Mouse (Mus musculus) Patski (cell line): ENCODE results near the gene Gm17490. TPM values are rescaled to one million over a fixed set of nuclear protein-coding genes. Genes with fewer than 3 reads are reported as not detected.
A peak's percentile ranks its signal among the peaks of the same experiment; 100 is the strongest.

Experiments
- ATAC-seq: fragments of 100-300 bp; one replicate; pipeline ENCODE4 v1.8.0; 2021
- CTCF ChIA-PET: fragments of 350-600 bp; sonication (Branson Sonifier 250); formaldehyde crosslinking; loops from one replicate; lab custom pipeline; 2022; ENCODE audit warnings: inconsistent platforms; lab: Charles Lee
- POLR2A ChIA-PET: fragments of 350-600 bp; sonication (Branson Sonifier 250); formaldehyde crosslinking; loops from one replicate; lab custom pipeline; 2022; ENCODE audit warnings: antibody characterized with exemption, inconsistent platforms; lab: Charles Lee
- DNase-seq: peaks from one replicate; pipeline ENCODE4 v3.0.0-alpha.2; 2011; ENCODE audit warnings: low read depth, low spot score
- H3K27me3 ChIP-seq: fragments of 371-371 bp; one replicate; pipeline ENCODE4 v1.5.1; 2021
- CTCF ChIP-seq: fragments of 100-300 bp; IDR thresholded peaks from one replicate; pipeline ENCODE4 v1.5.1; 2021
- in situ Hi-C: fragments of 300-500 bp; cut with MboI; formaldehyde crosslinking; loops from 3 replicates; pipeline ENCODE4 v1.11.1; 2018; ENCODE audit warnings: low pct_unique_long_range_greater_than_20kb, mixed read lengths
- polyA plus RNA-seq: library from polyadenylated mRNA; unstranded; gene quantifications from one replicate; pipeline ENCODE4 v1.2.3, GENCODE M21; 2021

Gene Gm17490
- polyA plus RNA-seq, 1 experiment from 2014 or later: not detected

- ATAC-seq (peak; percentile 98), DNase-seq (peak; percentile 60)
- in situ Hi-C loops: no loop called here
- ChIA-PET CTCF (interaction anchor here (0.6 to 1.8 kb wide), 12 partner anchors 10 to 116 kb away, joined by 3 to 6 read pairs (median 4); no protein-coding TSS in a partner anchor), POLR2A (no interaction called here)
- H3K27me3 ChIP-seq: peaks cover 4% of the 10 kb centered on the region
- TF ChIP-seq CTCF: peak; percentile 100
Observed at GRCm38 (mm10) chr2:11602506-11603489, 23.3 kb downstream of the Gm17490 start.

GRCm38 (mm10) chr2:11601795-11602194, 24.3 kb downstream of the Gm17490 start:
- ATAC-seq (no peak), DNase-seq (no peak)
- no peak for TF ChIP-seq CTCF
- H3K27me3 ChIP-seq: peaks cover 1% of the 10 kb centered on the region
- in situ Hi-C loops: no loop called here
- POLR2A ChIA-PET: no interaction called here
- CTCF ChIA-PET: interaction anchor here (1.3 kb wide), 2 partner anchors 21 to 90 kb away, joined by 3 to 4 read pairs; no protein-coding TSS in a partner anchor

GRCm38 (mm10) chr2:11597906-11598305, 28.2 kb downstream of the Gm17490 start:
- DNase-seq: no peak

GRCm38 (mm10) chr2:11596690-11597089, 29.4 kb downstream of the Gm17490 start:
- no peak for TF ChIP-seq CTCF

More at GRCm38 (mm10) chr2:11597906-11598305, 28.2 kb downstream of the Gm17490 start:
- no peak for TF ChIP-seq CTCF
- ATAC-seq: no peak
- ChIA-PET CTCF (no interaction called here), POLR2A (interaction anchor here (0.5 kb wide), 1 partner anchor 29 kb away, joined by 3 read pairs; no protein-coding TSS in a partner anchor)
- H3K27me3 ChIP-seq: no peaks in the 10 kb centered on the region
- in situ Hi-C loops: no loop called here

GRCm38 (mm10) chr2:11587996-11588395, 38.1 kb downstream of the Gm17490 start:
- CTCF ChIA-PET: interaction anchor here (1.2 kb wide), 1 partner anchor 46 kb away, joined by 4 read pairs; no protein-coding TSS in a partner anchor
- POLR2A ChIA-PET: no interaction called here
- in situ Hi-C loops: no loop called here
- H3K27me3 ChIP-seq: no peaks in the 10 kb centered on the region
- no peak for ATAC-seq
- no peak for DNase-seq
- no peak for TF ChIP-seq CTCF

More at GRCm38 (mm10) chr2:11596690-11597089, 29.4 kb downstream of the Gm17490 start:
- ChIA-PET CTCF (interaction anchor here (1.2 kb wide), 1 partner anchor 14 kb away, joined by 3 read pairs; no protein-coding TSS in a partner anchor), POLR2A (no interaction called here)
- ATAC-seq: peak; percentile 65
- DNase-seq: no peak
- in situ Hi-C loops: no loop called here
- H3K27me3 ChIP-seq: no peaks in the 10 kb centered on the region

GRCm38 (mm10) chr2:11579399-11579798, 46.7 kb downstream of the Gm17490 start:
- no peaks in the 10 kb centered on the region for H3K27me3 ChIP-seq
- no peak for DNase-seq
- in situ Hi-C loops: no loop called here
- CTCF ChIA-PET: interaction anchor here (0.8 kb wide), 1 partner anchor 11 kb away, joined by 3 read pairs; no protein-coding TSS in a partner anchor
- POLR2A ChIA-PET: no interaction called here
- no peak for TF ChIP-seq CTCF
- no peak for ATAC-seq

GRCm38 (mm10) chr2:11578187-11578586, 47.9 kb downstream of the Gm17490 start:
- in situ Hi-C loops: no loop called here
- no peak for TF ChIP-seq CTCF
- ATAC-seq: no peak
- ChIA-PET POLR2A (no interaction called here), CTCF (no interaction called here)
- DNase-seq: no peak
- H3K27me3 ChIP-seq: no peaks in the 10 kb centered on the region

Other genes starting within 250 kb of the Gm17490 start
- 21.2 TPM for gene Pfkfb3, start 72.2 kb downstream of the Gm17490 start, polyA plus RNA-seq
- gene Rbm17, start 22.1 kb downstream of the Gm17490 start, polyA plus RNA-seq: 141 TPM
- gene Il2ra, start 16.5 kb upstream of the Gm17490 start, polyA plus RNA-seq: not detected
- 0.91 TPM for gene Il15ra, start 79.0 kb upstream of the Gm17490 start, polyA plus RNA-seq
- 119 TPM for gene Fbh1, start 151.3 kb upstream of the Gm17490 start, polyA plus RNA-seq
- gene Ankrd16, start 151.6 kb upstream of the Gm17490 start, polyA plus RNA-seq: 51.0 TPM